Mouse (Mus musculus) kidney, adult 2 months (tissue): Measurements from ENCODE around the gene B230217C12Rik.

Experiments
- CTCF ChIP-seq: fragments of 200-500 bp; conservative IDR thresholded peaks from 2 replicates; pipeline ENCODE4 v1.5.1; 2011; ENCODE audit warnings: low read depth, mild to moderate bottlenecking, control low read depth, low read length, moderate library complexity, mixed read lengths; ENCODE audit not compliant: insufficient read depth, insufficient read length
- POLR2A ChIP-seq: fragments of 200-500 bp; IDR thresholded peaks from one replicate; pipeline ENCODE4 v1.6.1; 2011; ENCODE audit warnings: low read depth, low read length, control low read depth

- TF ChIP-seq CTCF (no peak), POLR2A (no peak)
Observed at GRCm38 (mm10) chr11:97808093-97808492, 32.5 kb upstream of the B230217C12Rik start.
